Mouse (Mus musculus) myocyte (in vitro differentiated cells): Measurements from ENCODE around the gene Col9a2.

Source experiments
- E2F4 ChIP-seq: IDR thresholded peaks from one replicate; pipeline ENCODE4 v1.6.1; 2011; ENCODE audit warnings: mild to moderate bottlenecking, control low read depth, moderate library complexity; ENCODE audit not compliant: insufficient read depth
- MYOG ChIP-seq, 3 experiments: IDR thresholded peaks; one replicate each; pipeline ENCODE4 v1.6.1; 2011; ENCODE audit warnings: control low read depth in 2 of 3, low read depth in 2 of 3, mild to moderate bottlenecking in 2 of 3; ENCODE audit not compliant: insufficient read length in 2 of 3, control insufficient read depth in 1 of 3, insufficient read depth in 1 of 3
- POLR2A ChIP-seq: IDR thresholded peaks from one replicate; pipeline ENCODE4 v1.6.1; 2011; ENCODE audit warnings: low read depth, mild to moderate bottlenecking, control low read depth, moderate library complexity; ENCODE audit not compliant: insufficient read length
- POLR2AphosphoS2 ChIP-seq: IDR thresholded peaks from one replicate; pipeline ENCODE4 v1.6.1; 2011; ENCODE audit warnings: low read depth, control low read depth; ENCODE audit not compliant: insufficient read length
- USF1 ChIP-seq: IDR thresholded peaks from one replicate; pipeline ENCODE4 v1.6.1; 2011; ENCODE audit warnings: low read depth, mild to moderate bottlenecking, control low read depth, moderate library complexity

- TF ChIP-seq E2F4 = no peak
- no peak for TF ChIP-seq POLR2AphosphoS2
- no peak for TF ChIP-seq USF1
- no peak for TF ChIP-seq MYOG (IDR thresholded peaks at IDR 0.05; ENCODE audit: control insufficient read depth in 1 of 3, insufficient read depth in 1 of 3, insufficient read length in 2 of 3, low read depth in 2 of 3)
- no peak for TF ChIP-seq POLR2A
Observed at GRCm38 (mm10) chr4:121008071-121008745, 31.0 kb upstream of the Col9a2 start.
